Comparison of ENCODE assay signal across 11 mouse cellular contexts in the genomic region with DNA sequence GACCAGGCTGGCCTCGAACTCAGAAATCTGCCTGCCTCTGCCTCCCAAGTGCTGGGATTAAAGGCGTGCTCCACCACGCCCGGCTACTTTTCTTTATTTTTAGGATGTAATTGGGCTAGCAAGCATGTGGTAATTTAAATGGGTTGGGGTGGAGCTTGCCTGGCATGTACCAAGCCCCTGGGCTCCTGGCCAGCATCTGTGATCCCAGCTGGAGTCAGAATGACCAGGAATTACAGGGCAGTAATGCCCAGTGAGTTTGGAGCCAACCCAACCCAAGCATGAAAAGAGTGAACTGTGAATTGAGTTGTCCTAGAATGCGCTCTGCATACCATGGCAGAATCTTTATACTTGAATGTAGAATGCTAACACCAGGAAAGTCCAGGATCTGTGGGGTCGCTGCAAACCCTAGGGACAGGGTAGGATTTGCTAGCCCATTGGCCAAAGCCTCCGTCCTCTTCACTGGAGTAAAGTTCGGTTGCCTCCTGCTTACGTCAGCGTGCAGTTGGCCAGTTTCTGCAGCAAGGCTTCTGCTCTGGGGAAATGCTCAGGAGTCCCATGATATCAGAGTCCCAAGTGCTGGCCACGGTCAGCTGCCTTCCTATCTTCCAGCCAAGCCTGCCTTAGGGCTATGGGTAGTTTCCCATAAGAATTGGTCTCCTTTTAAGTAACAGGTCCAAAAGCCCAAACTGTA. TPM values are rescaled to one million over a fixed set of nuclear protein-coding genes. Genes with fewer than 3 reads are reported as not detected.
DNase-seq lines count a peak whose midpoint lies in the region; ATAC-seq lines count a peak whose summit lies in the region.
"Had no signal": no experiment of that assay in that cellular context is flagged by ENCODE, and none has a peak within 500 bp of the region (broad histone marks: within the 10 kb centered on the region; RNA-seq: fewer than 3 reads in every experiment).

No protein-coding gene starts in this region.

- H3K4me3 ChIP-seq in liver, embryonic 13.5 days (replicated peaks) = no peak overlapping the region
- no peak overlapping the region for H3K4me3 ChIP-seq in liver, embryonic 11.5 days (ENCODE audit: low read depth, low read length)
- no peak overlapping the region for H3K4me3 ChIP-seq in embryonic facial prominence, embryonic 10.5 days
- H3K4me3 ChIP-seq: erythroblast, embryonic 14.5 days had no signal

- H3K4me1 ChIP-seq in liver, embryonic 13.5 days (replicated peaks) = 0 out of 2 replicates have a peak, but pooled peaks cover 3% of the 10 kb centered on the region
- no peaks in the 10 kb centered on the region for H3K4me1 ChIP-seq in liver, embryonic 11.5 days (replicated peaks; ENCODE audit: control insufficient read depth, insufficient read depth, low read length)
- no peaks in the 10 kb centered on the region for H3K4me1 ChIP-seq in embryonic facial prominence, embryonic 10.5 days

- H3K4me2 ChIP-seq in liver, embryonic 13.5 days = no peak overlapping the region
- H3K4me2 ChIP-seq in liver, embryonic 11.5 days = no peak overlapping the region

- WGBS in liver, embryonic 13.5 days (ENCODE audit: insufficient replicate concordance) = 89% methylated on average over 11 of the region's 11 CpGs
- 91% methylated on average over 11 of the region's 11 CpGs for WGBS in liver, embryonic 11.5 days
- WGBS in embryonic facial prominence, embryonic 10.5 days = 95% methylated on average over 11 of the region's 11 CpGs

- no peak overlapping the region for H3K9ac ChIP-seq in liver, embryonic 13.5 days
- H3K9ac ChIP-seq in liver, embryonic 11.5 days (ENCODE audit: low read depth, low read length) = no peak overlapping the region

- peak; percentile 50 for DNase-seq in cerebellum, adult 11-12 months
- no peak for DNase-seq in liver, embryonic 13.5 days
- no peak for DNase-seq in liver, embryonic 11.5 days (ENCODE audit: low spot score)
- peak; percentile 82 to 84 for DNase-seq in cerebellum, postnatal 14 days
- peak; percentile 75 to 83 for DNase-seq in kidney, postnatal 25 days
- DNase-seq in spleen, adult 18-20 months = no peak
- DNase-seq in embryonic facial prominence, embryonic 10.5 days (ENCODE audit: low spot score) = no peak

- ATAC-seq in cerebellum, adult (ENCODE audit: insufficient number of reproducible peaks, low FRiP score, low TSS enrichment) = no peak
- no peak for ATAC-seq in liver, embryonic 13.5 days (ENCODE audit: low read depth)
- no peak for ATAC-seq in liver, embryonic 11.5 days (replicated peaks; ENCODE audit: low FRiP score)

- H3K36me3 ChIP-seq in liver, embryonic 13.5 days = peaks cover 99% of the 10 kb centered on the region
- peaks cover 82% of the 10 kb centered on the region for H3K36me3 ChIP-seq in liver, embryonic 11.5 days (ENCODE audit: control insufficient read depth, insufficient read depth, low read length)
- H3K36me3 ChIP-seq in embryonic facial prominence, embryonic 10.5 days (replicated peaks) = peaks cover 99% of the 10 kb centered on the region

- 0 out of 2 replicates have a peak, but pooled peaks cover 4% of the 10 kb centered on the region for H3K9me3 ChIP-seq in liver, embryonic 13.5 days (replicated peaks)
- peaks cover 5% of the 10 kb centered on the region; the same call in 1 of the 2 replicates for H3K9me3 ChIP-seq in liver, embryonic 11.5 days (ENCODE audit: control insufficient read depth, low read length)
- 0 out of 2 replicates have a peak, but pooled peaks cover 2% of the 10 kb centered on the region for H3K9me3 ChIP-seq in embryonic facial prominence, embryonic 10.5 days

- no peaks in the 10 kb centered on the region for H3K27me3 ChIP-seq in liver, embryonic 13.5 days
- no peaks in the 10 kb centered on the region for H3K27me3 ChIP-seq in liver, embryonic 11.5 days (replicated peaks; ENCODE audit: control insufficient read depth, insufficient read depth, low read length)
- H3K27me3 ChIP-seq in embryonic facial prominence, embryonic 10.5 days (replicated peaks; ENCODE audit: low read depth, poor library complexity, severe bottlenecking) = no peaks in the 10 kb centered on the region

- H3K27ac ChIP-seq in liver, embryonic 13.5 days = 0 out of 2 replicates have a peak overlapping the region, but pooled peaks have one; percentile 21
- H3K27ac ChIP-seq in liver, embryonic 11.5 days (ENCODE audit: low read depth, low read length) = no peak overlapping the region
- H3K27ac ChIP-seq in embryonic facial prominence, embryonic 10.5 days (replicated peaks) = no peak overlapping the region

RNA-seq across cellular contexts. Expression of a gene that starts 24.3 kb away (rescaled TPM):
- polyA plus RNA-seq in liver, embryonic 13.5 days (2015; fragmentation: Nextera tagmentation; extraction: Ambion mirVana) = 0.06 TPM in 1 of 2 replicates, not detected in the other
- polyA plus RNA-seq in liver, embryonic 11.5 days (2014; fragmentation: Nextera tagmentation; extraction: Ambion mirVana) = 0.18 TPM in 1 of 2 replicates, not detected in the other
- not detected in 2 replicates for polyA plus RNA-seq in embryonic facial prominence, embryonic 10.5 days (2016; fragmentation: Nextera tagmentation; extraction: Ambion mirVana)
- polyA plus RNA-seq: erythroblast, embryonic 14.5 days; limb, embryonic 11.5 days; stomach, embryonic 16.5 days had no signal

RNA-seq across cellular contexts. Expression of a gene that starts 37.0 kb away (rescaled TPM):
- polyA plus RNA-seq in liver, embryonic 13.5 days (2015; fragmentation: Nextera tagmentation; extraction: Ambion mirVana) = 93.5 and 100 TPM in 2 replicates
- 119 and 147 TPM in 2 replicates for polyA plus RNA-seq in liver, embryonic 11.5 days (2014; fragmentation: Nextera tagmentation; extraction: Ambion mirVana)
- polyA plus RNA-seq in embryonic facial prominence, embryonic 10.5 days (2016; fragmentation: Nextera tagmentation; extraction: Ambion mirVana) = 54.9 and 59.4 TPM in 2 replicates

RNA-seq across cellular contexts. Expression of a gene that starts 43.9 kb away (rescaled TPM):
- 0.16 and 0.38 TPM in 2 replicates for polyA plus RNA-seq in liver, embryonic 13.5 days (2015; fragmentation: Nextera tagmentation; extraction: Ambion mirVana)
- 0.42 and 0.63 TPM in 2 replicates for polyA plus RNA-seq in liver, embryonic 11.5 days (2014; fragmentation: Nextera tagmentation; extraction: Ambion mirVana)
- 0.14 TPM in 1 of 2 replicates, not detected in the other for polyA plus RNA-seq in embryonic facial prominence, embryonic 10.5 days (2016; fragmentation: Nextera tagmentation; extraction: Ambion mirVana)
- polyA plus RNA-seq: erythroblast, embryonic 14.5 days had no signal

Comparison
In these comparisons a context has a peak if more than half of its experiments do, and no peak if none do; other contexts are left out.
1. DNase-seq: peak in cerebellum, adult 11-12 months (single experiment), cerebellum, postnatal 14 days (2 of 2) and kidney, postnatal 25 days (2 of 2); none in liver, embryonic 13.5 days (single experiment), liver, embryonic 11.5 days (single experiment), spleen, adult 18-20 months (0 of 2) and embryonic facial prominence, embryonic 10.5 days (single experiment).